Mouse (Mus musculus) heart, postnatal 0 days (tissue): ENCODE measurements around the gene Asap3. TPM values are rescaled to one million over a fixed set of nuclear protein-coding genes. Genes with fewer than 3 reads are reported as not detected.
A peak's percentile ranks its signal among the peaks of the same experiment; 100 is the strongest.

Source experiments
- ATAC-seq: fragments of 200-750 bp; cut with Nextera tagmentation; 2 replicates; pipeline ENCODE4 v1.8.0; 2017; ENCODE audit warnings: low read depth, moderate number of reproducible peaks, moderate library complexity; ENCODE audit not compliant: insufficient read depth
- DNase-seq: peaks from one replicate; pipeline ENCODE4 v3.0.0-alpha.2; 2016; ENCODE audit warnings: low spot score
- H3K27ac ChIP-seq: fragments of 300-500 bp; sonication (generic); 2 replicates; pipeline ENCODE4 v1.5.1; 2014; ENCODE audit warnings: low read depth, mild to moderate bottlenecking
- H3K27me3 ChIP-seq: fragments of 300-500 bp; sonication (generic); 2 replicates; pipeline ENCODE4 v1.6.1; 2014; ENCODE audit warnings: low read length, mixed read lengths; ENCODE audit not compliant: control insufficient read depth, insufficient read depth
- H3K36me3 ChIP-seq: fragments of 300-500 bp; sonication (generic); replicated peaks from 2 replicates; pipeline ENCODE4 v1.6.1; 2014; ENCODE audit warnings: low read length, mixed read lengths; ENCODE audit not compliant: control insufficient read depth, insufficient read depth
- H3K4me1 ChIP-seq: fragments of 300-500 bp; sonication (generic); 2 replicates; pipeline ENCODE4 v1.6.1; 2014; ENCODE audit warnings: antibody characterized with exemption; ENCODE audit not compliant: control insufficient read depth, insufficient read depth
- H3K4me2 ChIP-seq: fragments of 300-500 bp; sonication (generic); 2 replicates; pipeline ENCODE4 v1.6.1; 2014; ENCODE audit warnings: low read depth, mild to moderate bottlenecking, low read length, moderate library complexity
- H3K4me3 ChIP-seq: fragments of 300-500 bp; sonication (generic); 2 replicates; pipeline ENCODE4 v1.5.1; 2014; ENCODE audit warnings: low read depth, low read length
- H3K9ac ChIP-seq: fragments of 300-500 bp; sonication (generic); replicated peaks from 2 replicates; pipeline ENCODE4 v1.6.1; 2014; ENCODE audit warnings: low read depth, low read length, mixed read lengths
- H3K9me3 ChIP-seq: fragments of 300-500 bp; sonication (generic); replicated peaks from 2 replicates; pipeline ENCODE4 v1.6.1; 2016; ENCODE audit warnings: low read length; ENCODE audit not compliant: control insufficient read depth
- CTCF ChIP-seq: IDR thresholded peaks from 2 replicates; pipeline ENCODE4 v1.5.1; 2016; ENCODE audit warnings: antibody characterized with exemption, control low read depth, low read depth
- EP300 ChIP-seq: IDR thresholded peaks from 2 replicates; pipeline ENCODE4 v1.6.1; 2016; ENCODE audit warnings: antibody characterized with exemption, low read depth
- WGBS: fragments of 180-500 bp; shearing (Covaris S2); extraction: QIAGEN DNeasy Blood & Tissue Kit; methylation state at CpG from one replicate; pipeline ENCODE4 v1.1.7; 2014; 5-methylcytosine and 5-hydroxymethylcytosine counted together
- polyA plus RNA-seq: library from polyadenylated mRNA; unstranded; fragments of >200 nt; fragmentation: Nextera tagmentation; extraction: Ambion mirVana; gene quantifications from 2 replicates; pipeline ENCODE4 v1.2.1, GENCODE M21; 2015
- total RNA-seq: library from RNA; depleted of rRNA; stranded (reverse); fragments of >200 nt; gene quantifications from 2 replicates; pipeline ENCODE4 v1.2.3, GENCODE M21; 2014; ENCODE audit warnings: low replicate concordance

The Asap3 gene
- total and polyA plus RNA-seq, 2 experiments from 2014 or later, result 1.7 to 2.9 TPM

GRCm38 (mm10) chr4:136245681-136246080, 39.5 kb downstream of the Asap3 start:
- ATAC-seq (no peak), DNase-seq (no peak)
- Histone ChIP-seq H3K36me3 (no peaks in the 10 kb centered on the region), H3K4me1 (peaks cover 16% of the 10 kb centered on the region), H3K27me3 (peaks cover 14% of the 10 kb centered on the region; the same call in 1 of the 2 replicates), H3K4me2 (no peak overlapping the region), H3K9ac (no peak overlapping the region), H3K9me3 (no peaks in the 10 kb centered on the region), H3K4me3 (no peak overlapping the region), H3K27ac (no peak overlapping the region)
- 59% methylated on average over 5 of the region's 5 CpGs for WGBS
- TF ChIP-seq EP300 (no peak), CTCF (no peak)

DNA sequence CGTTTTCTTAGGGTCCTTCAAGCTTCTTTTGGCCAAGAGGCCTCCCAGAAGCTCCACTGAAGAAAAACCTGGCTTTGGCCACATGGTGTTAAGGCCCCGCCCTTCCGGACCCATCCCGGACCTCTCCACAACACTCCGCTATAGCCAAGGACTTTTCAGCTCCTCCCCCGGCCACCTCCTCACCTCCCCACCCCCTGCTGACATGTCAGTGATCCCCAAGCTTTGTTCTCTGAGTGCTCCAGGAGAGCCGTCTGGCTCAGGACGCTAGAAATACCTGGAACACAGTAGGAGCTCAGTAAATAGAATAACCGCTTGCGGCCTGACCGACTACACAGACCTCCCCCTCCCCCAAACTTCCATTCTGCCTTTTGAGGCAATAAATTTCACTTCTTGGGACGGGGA, 40.4 kb downstream of the Asap3 start:
- 0 out of 2 replicates have a peak overlapping the region, but pooled peaks have one; percentile 16 for H3K9ac ChIP-seq
- 6% methylated on average over 12 of the region's 12 CpGs for WGBS

GRCm38 (mm10) chr4:136247386-136247728, 41.2 kb downstream of the Asap3 start:
- Histone ChIP-seq H3K9me3 (no peaks in the 10 kb centered on the region), H3K4me2 (peak overlapping the region; percentile 96), H3K4me1 (peaks cover 16% of the 10 kb centered on the region), H3K9ac (peak overlapping the region; percentile 76), H3K4me3 (peak overlapping the region; percentile 84), H3K27me3 (peaks cover 14% of the 10 kb centered on the region; the same call in 1 of the 2 replicates), H3K27ac (peak overlapping the region; percentile 69), H3K36me3 (no peaks in the 10 kb centered on the region)
- TF ChIP-seq CTCF (no peak), EP300 (no peak)
- 1% methylated on average over 14 of the region's 14 CpGs for WGBS
- DNase-seq, result no peak
- no peak for ATAC-seq

More for the DNA sequence above, 40.4 kb downstream of the Asap3 start:
- Histone ChIP-seq H3K27me3 (peaks cover 14% of the 10 kb centered on the region; the same call in 1 of the 2 replicates), H3K4me2 (peak overlapping the region; percentile 96), H3K9me3 (no peaks in the 10 kb centered on the region), H3K27ac (peak overlapping the region; percentile 69), H3K4me3 (peak overlapping the region; percentile 84), H3K36me3 (no peaks in the 10 kb centered on the region), H3K4me1 (peaks cover 16% of the 10 kb centered on the region)
- ATAC-seq (peak; percentile 75), DNase-seq (peak; percentile 55)
- TF ChIP-seq CTCF, result no peak

GRCm38 (mm10) chr4:136247729-136248463, 41.7 kb downstream of the Asap3 start, which contains the start of gene Tcea3:
Tcea3 (plus strand) TSS chr4:136247729.
- H3K9ac ChIP-seq, result peak within 1 kb of the TSS; percentile 76
- no peaks in the 10 kb centered on the region for H3K9me3 ChIP-seq
- 1% methylated on average over 46 of the region's 46 CpGs for WGBS
- DNase-seq, result peak; percentile 84
- peak within 1 kb of the TSS; percentile 69 for H3K27ac ChIP-seq
- H3K27me3 ChIP-seq, result peaks cover 14% of the 10 kb centered on the region; the same call in 1 of the 2 replicates
- TF ChIP-seq CTCF, result no peak
- peak; percentile 55 for TF ChIP-seq EP300
- peak within 1 kb of the TSS; percentile 84 for H3K4me3 ChIP-seq
- no peaks in the 10 kb centered on the region for H3K36me3 ChIP-seq
- peak within 1 kb of the TSS; percentile 96 for H3K4me2 ChIP-seq
- ATAC-seq, result peak; percentile 80
- peaks cover 16% of the 10 kb centered on the region for H3K4me1 ChIP-seq

- no peaks in the 10 kb centered on the region for H3K36me3 ChIP-seq
- DNase-seq, result no peak
- H3K4me2 ChIP-seq, result peak overlapping the region; percentile 96
- peak overlapping the region; percentile 69 for H3K27ac ChIP-seq
- peaks cover 14% of the 10 kb centered on the region; the same call in 1 of the 2 replicates for H3K27me3 ChIP-seq
- WGBS, result 1% methylated on average over 37 of the region's 37 CpGs
- ATAC-seq, result no peak
- H3K4me3 ChIP-seq, result peak overlapping the region; percentile 84
- TF ChIP-seq CTCF (no peak), EP300 (no peak)
- peak overlapping the region; percentile 76 for H3K9ac ChIP-seq
- no peaks in the 10 kb centered on the region for H3K9me3 ChIP-seq
- peaks cover 16% of the 10 kb centered on the region for H3K4me1 ChIP-seq
These were observed 42.5 kb downstream of the Asap3 start for GRCm38 (mm10) chr4:136248464-136249331.
